Mouse (Mus musculus) hindbrain, embryonic 12.5 days (tissue): ENCODE measurements around the gene B2m. TPM values are rescaled to one million over a fixed set of nuclear protein-coding genes. Genes with fewer than 3 reads are reported as not detected.

ENCODE experiments used
- ATAC-seq: fragments of 200-750 bp; cut with Nextera tagmentation; 2 replicates; pipeline ENCODE4 v1.8.0; 2017; ENCODE audit warnings: moderate TSS enrichment; ENCODE audit not compliant: low FRiP score
- H3K27ac ChIP-seq: fragments of 300-500 bp; sonication (generic); 2 replicates; pipeline ENCODE4 v1.5.1; 2016; ENCODE audit warnings: mild to moderate bottlenecking
- H3K27me3 ChIP-seq: fragments of 300-500 bp; sonication (generic); 2 replicates; pipeline ENCODE4 v1.6.1; 2016; ENCODE audit warnings: mild to moderate bottlenecking
- H3K36me3 ChIP-seq: fragments of 300-500 bp; sonication (generic); 2 replicates; pipeline ENCODE4 v1.6.1; 2016; ENCODE audit warnings: mild to moderate bottlenecking
- H3K4me1 ChIP-seq: fragments of 300-500 bp; sonication (generic); 2 replicates; pipeline ENCODE4 v1.6.1; 2016
- H3K4me2 ChIP-seq: fragments of 300-500 bp; sonication (generic); replicated peaks from 2 replicates; pipeline ENCODE4 v1.6.1; 2016; ENCODE audit warnings: mild to moderate bottlenecking
- H3K4me3 ChIP-seq: fragments of 300-500 bp; sonication (generic); 2 replicates; pipeline ENCODE4 v1.5.1; 2016; ENCODE audit warnings: mild to moderate bottlenecking
- H3K9ac ChIP-seq: fragments of 300-500 bp; sonication (generic); 2 replicates; pipeline ENCODE4 v1.6.1; 2016; ENCODE audit warnings: mild to moderate bottlenecking, moderate library complexity
- H3K9me3 ChIP-seq: fragments of 300-500 bp; sonication (generic); replicated peaks from 2 replicates; pipeline ENCODE4 v1.6.1; 2016; ENCODE audit warnings: mild to moderate bottlenecking
- WGBS: fragments of 180-500 bp; shearing (Covaris S2); methylation state at CpG from one replicate; pipeline ENCODE4 v1.1.7; 2016; 5-methylcytosine and 5-hydroxymethylcytosine counted together
- polyA plus RNA-seq: library from polyadenylated mRNA; unstranded; fragments of >200 nt; fragmentation: Nextera tagmentation; extraction: Ambion mirVana; gene quantifications from 2 replicates; pipeline ENCODE4 v1.2.1, GENCODE M21; 2016

B2m gene
- polyA plus RNA-seq, 1 experiment from 2014 or later, result 143 TPM

DNA sequence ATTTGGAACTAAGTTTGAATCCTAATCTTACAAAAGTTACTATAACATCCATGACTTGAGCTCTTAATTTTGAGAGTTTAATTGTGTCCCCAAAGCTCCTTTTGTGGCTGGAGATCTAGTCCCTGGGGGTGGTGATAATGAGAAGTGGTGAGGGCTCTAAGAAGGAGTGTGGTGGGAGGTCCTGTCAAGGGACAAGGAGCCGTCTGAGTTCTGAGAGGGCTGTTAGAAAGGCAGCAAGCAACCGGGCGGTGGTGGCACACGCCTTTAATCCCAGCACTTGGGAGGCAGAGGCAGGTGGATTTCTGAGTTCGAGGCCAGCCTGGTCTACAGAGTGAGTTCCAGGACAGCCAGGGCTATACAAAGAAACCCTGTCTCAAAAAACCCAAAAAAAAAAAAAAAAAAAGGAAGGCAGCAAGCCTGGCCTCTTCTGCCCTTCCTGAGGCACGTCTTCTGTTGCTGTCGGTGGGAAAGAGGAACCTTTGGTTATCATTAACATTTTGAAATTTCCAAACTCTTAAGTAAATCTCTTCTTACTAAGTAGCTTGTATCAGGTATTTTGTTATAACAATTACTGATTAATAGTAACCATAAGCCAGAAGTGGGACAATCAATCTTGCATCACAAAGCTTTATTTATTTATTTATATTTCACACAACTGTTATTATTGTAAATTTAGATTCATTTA lies 6.3 kb downstream of the B2m start:
- H3K4me3 ChIP-seq, result no peak overlapping the region
- no peak overlapping the region for H3K4me2 ChIP-seq
- H3K27me3 ChIP-seq, result no peaks in the 10 kb centered on the region
- H3K36me3 ChIP-seq, result 0 out of 2 replicates have a peak, but pooled peaks cover 3% of the 10 kb centered on the region
- H3K4me1 ChIP-seq, result peaks cover 2% of the 10 kb centered on the region; the same call in 1 of the 2 replicates
- no peaks in the 10 kb centered on the region for H3K9me3 ChIP-seq
- ATAC-seq, result no peak
- no peak overlapping the region for H3K9ac ChIP-seq
- H3K27ac ChIP-seq, result no peak overlapping the region
- WGBS, result 87% methylated on average over 7 of the region's 7 CpGs

DNA sequence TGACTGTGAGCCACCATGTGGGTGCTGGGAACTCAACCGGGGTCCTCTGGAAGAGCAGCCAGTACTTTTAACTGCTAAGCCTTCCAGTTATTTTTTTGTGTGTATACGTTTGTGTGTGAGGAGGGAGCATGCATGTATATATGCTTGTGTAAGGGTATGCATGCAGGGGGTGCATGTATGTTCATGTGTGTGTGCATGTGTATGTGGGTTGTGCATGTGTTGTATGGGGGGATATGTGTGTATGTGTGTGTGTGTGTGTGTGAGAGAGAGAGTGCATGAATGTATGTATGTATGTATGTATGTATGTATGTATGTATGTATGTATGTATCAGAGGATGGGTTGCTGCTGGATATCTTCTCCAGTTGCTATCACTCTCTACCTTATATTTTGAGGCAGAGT lies 7.0 kb downstream of the B2m start:
- 85% methylated on average over 2 of the region's 2 CpGs for WGBS

DNA sequence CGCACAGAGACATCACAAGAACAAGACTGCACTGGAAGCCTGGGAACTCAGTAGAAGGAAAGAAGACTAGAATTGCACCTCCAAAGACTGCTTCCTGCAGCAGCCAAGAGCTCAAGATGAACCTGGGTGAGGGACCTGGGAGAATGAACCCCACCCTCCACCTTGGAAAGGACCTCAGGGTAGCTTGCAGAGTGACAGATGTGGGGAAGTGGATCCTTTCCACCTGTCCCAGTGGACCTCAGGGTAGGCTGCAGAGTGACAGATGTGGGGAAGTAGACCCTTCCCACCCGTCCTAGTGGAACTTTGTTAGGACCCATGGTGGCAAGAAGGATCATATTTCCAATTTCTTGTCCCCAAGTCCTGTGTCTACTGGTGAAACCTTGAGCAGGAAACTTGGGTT lies 7.8 kb downstream of the B2m start:
- H3K4me1 ChIP-seq, result no peaks in the 10 kb centered on the region
- no peak overlapping the region for H3K9ac ChIP-seq
- 83% methylated on average over 2 of the region's 2 CpGs for WGBS
- no peaks in the 10 kb centered on the region for H3K9me3 ChIP-seq
- 0 out of 2 replicates have a peak, but pooled peaks cover 3% of the 10 kb centered on the region for H3K36me3 ChIP-seq
- no peak overlapping the region for H3K27ac ChIP-seq
- H3K27me3 ChIP-seq, result no peaks in the 10 kb centered on the region
- no peak overlapping the region for H3K4me3 ChIP-seq
- H3K4me2 ChIP-seq, result no peak overlapping the region
- no peak for ATAC-seq

More for the DNA sequence above, 7.0 kb downstream of the B2m start:
- H3K27me3 ChIP-seq, result no peaks in the 10 kb centered on the region
- no peak for ATAC-seq
- H3K36me3 ChIP-seq, result 0 out of 2 replicates have a peak, but pooled peaks cover 3% of the 10 kb centered on the region
- no peak overlapping the region for H3K9ac ChIP-seq
- H3K4me3 ChIP-seq, result no peak overlapping the region
- no peak overlapping the region for H3K4me2 ChIP-seq
- H3K9me3 ChIP-seq, result no peaks in the 10 kb centered on the region
- no peak overlapping the region for H3K27ac ChIP-seq
- no peaks in the 10 kb centered on the region for H3K4me1 ChIP-seq

DNA sequence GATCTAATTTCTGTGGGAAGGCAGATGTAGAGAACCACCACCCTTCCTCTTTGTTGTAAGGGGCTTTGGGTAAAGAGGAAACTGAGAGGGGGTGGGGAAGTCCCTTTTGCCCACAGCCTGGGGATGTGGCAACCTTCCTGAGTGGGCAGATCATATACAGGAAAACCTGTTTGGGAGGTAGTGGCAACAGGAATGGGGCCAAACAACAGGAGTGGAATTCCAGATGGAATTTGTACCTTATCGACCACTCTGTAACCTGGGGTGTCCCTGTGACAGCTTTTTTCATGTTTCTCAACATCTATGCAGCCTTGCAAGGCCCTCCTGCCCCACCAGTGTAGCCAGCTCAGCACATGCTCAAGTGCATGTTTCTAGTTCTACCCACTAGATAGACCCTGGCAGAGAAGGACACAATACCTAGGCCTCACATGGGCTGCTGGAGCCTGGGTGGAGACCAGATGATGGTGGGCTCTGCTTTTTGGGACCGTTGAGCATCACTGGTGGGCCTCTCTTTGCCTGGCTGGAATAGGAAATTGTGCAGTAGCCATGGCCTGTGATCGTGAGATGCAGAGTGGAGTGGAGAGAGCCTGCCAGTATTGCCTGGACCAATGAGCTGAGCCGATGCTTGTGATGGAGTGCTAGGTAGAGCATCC lies 8.7 kb downstream of the B2m start:
- Histone ChIP-seq H3K4me3 (no peak overlapping the region), H3K4me2 (no peak overlapping the region), H3K9ac (no peak overlapping the region), H3K4me1 (no peaks in the 10 kb centered on the region), H3K36me3 (0 out of 2 replicates have a peak, but pooled peaks cover 3% of the 10 kb centered on the region), H3K27ac (no peak overlapping the region), H3K27me3 (no peaks in the 10 kb centered on the region), H3K9me3 (no peaks in the 10 kb centered on the region)
- ATAC-seq, result no peak
- 91% methylated on average over 4 of the region's 4 CpGs for WGBS

GRCm38 (mm10) chr2:122157561-122157960 lies 10.1 kb downstream of the B2m start:
- ATAC-seq, result no peak
- Histone ChIP-seq H3K4me2 (no peak overlapping the region), H3K9me3 (no peaks in the 10 kb centered on the region), H3K4me3 (no peak overlapping the region), H3K4me1 (no peaks in the 10 kb centered on the region), H3K9ac (no peak overlapping the region), H3K27me3 (no peaks in the 10 kb centered on the region), H3K36me3 (0 out of 2 replicates have a peak, but pooled peaks cover 3% of the 10 kb centered on the region), H3K27ac (no peak overlapping the region)

GRCm38 (mm10) chr2:122158362-122158802 lies 10.9 kb downstream of the B2m start:
- WGBS, result 70% methylated on average over 6 of the region's 6 CpGs
- H3K36me3 ChIP-seq, result 0 out of 2 replicates have a peak, but pooled peaks cover 3% of the 10 kb centered on the region
- H3K27ac ChIP-seq, result no peak overlapping the region
- no peaks in the 10 kb centered on the region for H3K9me3 ChIP-seq
- no peaks in the 10 kb centered on the region for H3K4me1 ChIP-seq
- no peak for ATAC-seq
- H3K4me2 ChIP-seq, result no peak overlapping the region
- no peaks in the 10 kb centered on the region for H3K27me3 ChIP-seq
- no peak overlapping the region for H3K4me3 ChIP-seq
- no peak overlapping the region for H3K9ac ChIP-seq

- Histone ChIP-seq H3K27ac (no peak overlapping the region), H3K4me2 (no peak overlapping the region), H3K36me3 (no peaks in the 10 kb centered on the region), H3K4me3 (no peak overlapping the region), H3K9ac (no peak overlapping the region), H3K4me1 (no peaks in the 10 kb centered on the region), H3K9me3 (no peaks in the 10 kb centered on the region), H3K27me3 (no peaks in the 10 kb centered on the region)
- ATAC-seq, result no peak
- 89% methylated on average over 6 of the region's 6 CpGs for WGBS
These were observed 12.2 kb downstream of the B2m start for GRCm38 (mm10) chr2:122159667-122160066.

DNA sequence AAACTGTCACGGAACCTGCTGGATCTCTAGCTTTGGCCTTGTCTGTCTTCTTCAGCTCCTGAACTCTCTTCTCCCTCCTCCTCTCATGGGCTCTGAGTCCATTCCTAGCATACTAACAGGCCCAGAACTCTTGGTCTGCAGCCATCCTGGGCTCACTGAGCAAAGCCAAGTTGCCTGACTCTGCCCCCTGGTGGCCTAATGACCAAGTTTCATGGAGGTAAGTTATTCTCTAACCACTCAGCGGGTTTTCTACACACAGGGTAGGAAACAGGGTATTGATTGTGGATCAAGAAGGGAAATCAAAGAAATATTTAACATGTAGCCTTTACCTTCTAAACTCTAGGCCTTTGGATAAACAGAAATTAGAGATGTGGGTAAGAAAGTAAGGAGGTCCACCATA lies 13.2 kb downstream of the B2m start, which contains the start of gene Trim69:
Gene Trim69 (plus strand): TSS at position 21 of the 400 bp plus-strand sequence.
- WGBS, result 49% methylated on average over 2 of the region's 2 CpGs
- no peak within 1 kb of the TSS for H3K4me3 ChIP-seq
- no peak within 1 kb of the TSS for H3K9ac ChIP-seq
- H3K27ac ChIP-seq, result no peak within 1 kb of the TSS
- no peak within 1 kb of the TSS for H3K4me2 ChIP-seq
- no peaks in the 10 kb centered on the region for H3K4me1 ChIP-seq
- H3K27me3 ChIP-seq, result no peaks in the 10 kb centered on the region
- no peaks in the 10 kb centered on the region for H3K9me3 ChIP-seq
- H3K36me3 ChIP-seq, result no peaks in the 10 kb centered on the region
- ATAC-seq, result no peak

DNA sequence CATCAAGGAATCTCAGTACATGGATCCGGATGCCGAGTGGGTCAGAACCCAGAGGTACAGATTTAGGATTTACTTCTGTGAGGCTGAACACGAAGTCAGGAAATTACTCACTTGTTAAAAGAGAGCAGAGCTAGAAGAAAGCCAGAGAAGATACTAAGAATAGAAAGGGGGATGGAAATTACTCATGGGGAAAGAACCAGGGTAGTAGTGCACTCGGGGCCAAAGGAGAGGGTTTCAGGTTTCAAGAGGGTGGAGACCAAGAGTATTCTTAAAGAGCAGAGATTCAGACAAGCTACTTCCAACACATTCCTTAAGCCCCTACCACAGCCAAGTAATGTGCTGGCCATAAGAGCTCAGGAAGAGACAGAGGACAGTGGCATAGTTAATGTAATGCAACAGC lies 14.1 kb downstream of the B2m start:
- no peak overlapping the region for H3K4me2 ChIP-seq
- H3K27me3 ChIP-seq, result no peaks in the 10 kb centered on the region
- no peaks in the 10 kb centered on the region for H3K9me3 ChIP-seq
- WGBS, result 33% methylated on average over 4 of the region's 4 CpGs
- no peak overlapping the region for H3K4me3 ChIP-seq
- H3K9ac ChIP-seq, result no peak overlapping the region
- ATAC-seq, result no peak
- H3K4me1 ChIP-seq, result no peaks in the 10 kb centered on the region
- no peak overlapping the region for H3K27ac ChIP-seq
- H3K36me3 ChIP-seq, result no peaks in the 10 kb centered on the region

GRCm38 (mm10) chr2:122162529-122162928 lies 15.0 kb downstream of the B2m start:
- no peak overlapping the region for H3K4me2 ChIP-seq
- H3K9me3 ChIP-seq, result no peaks in the 10 kb centered on the region
- 81% methylated on average over 2 of the region's 2 CpGs for WGBS
- no peaks in the 10 kb centered on the region for H3K27me3 ChIP-seq
- no peak overlapping the region for H3K9ac ChIP-seq
- H3K4me3 ChIP-seq, result no peak overlapping the region
- no peak overlapping the region for H3K27ac ChIP-seq
- ATAC-seq, result no peak
- H3K4me1 ChIP-seq, result no peaks in the 10 kb centered on the region
- no peaks in the 10 kb centered on the region for H3K36me3 ChIP-seq

DNA sequence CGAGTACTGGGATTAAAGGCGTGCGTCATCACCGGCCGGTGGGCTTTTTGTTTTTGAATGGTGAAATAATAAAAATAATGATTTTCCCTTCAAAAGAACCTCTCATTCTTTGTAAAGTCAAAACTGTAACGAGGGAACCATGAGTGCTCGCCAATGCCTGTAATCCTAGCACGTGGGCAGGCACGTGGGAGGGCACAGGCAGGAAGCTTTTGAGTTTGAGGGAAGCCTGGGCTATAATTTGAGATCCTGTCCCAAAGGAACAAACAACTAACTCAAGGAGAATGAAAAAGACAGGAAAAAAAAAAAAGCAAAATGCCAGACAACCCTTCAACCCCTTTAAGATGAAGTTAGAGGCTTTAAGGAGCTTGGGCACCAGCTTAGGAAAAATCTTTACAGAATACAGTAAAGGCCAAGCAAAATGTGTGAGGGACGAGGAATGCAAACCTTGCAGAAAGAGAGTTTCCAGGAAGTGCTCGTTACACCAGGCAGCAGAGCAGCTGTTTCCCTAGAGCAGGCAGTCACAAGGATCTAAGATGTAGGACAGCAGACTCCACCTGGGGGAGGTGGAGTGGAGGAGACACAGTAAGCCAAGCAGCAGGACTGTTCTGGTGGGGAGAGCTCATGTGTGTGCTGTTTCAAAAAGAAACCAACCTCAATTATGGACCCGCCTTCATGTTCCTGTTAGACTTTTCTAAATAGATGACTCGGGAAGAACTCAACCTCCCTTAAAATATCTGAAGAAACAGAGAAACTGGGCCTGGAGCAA lies 16.1 kb downstream of the B2m start:
- no peaks in the 10 kb centered on the region for H3K27me3 ChIP-seq
- H3K9me3 ChIP-seq, result no peaks in the 10 kb centered on the region
- H3K4me3 ChIP-seq, result no peak overlapping the region
- no peak overlapping the region for H3K9ac ChIP-seq
- H3K4me1 ChIP-seq, result no peaks in the 10 kb centered on the region
- WGBS, result 82% methylated on average over 13 of the region's 13 CpGs
- ATAC-seq, result no peak
- no peak overlapping the region for H3K27ac ChIP-seq
- H3K36me3 ChIP-seq, result no peaks in the 10 kb centered on the region
- no peak overlapping the region for H3K4me2 ChIP-seq

GRCm38 (mm10) chr2:122164293-122164692 lies 16.8 kb downstream of the B2m start:
- no peak for ATAC-seq
- H3K4me1 ChIP-seq, result no peaks in the 10 kb centered on the region
- H3K4me2 ChIP-seq, result no peak overlapping the region
- no peaks in the 10 kb centered on the region for H3K36me3 ChIP-seq
- no peak overlapping the region for H3K4me3 ChIP-seq
- H3K27ac ChIP-seq, result no peak overlapping the region
- H3K27me3 ChIP-seq, result no peaks in the 10 kb centered on the region
- WGBS, result 88% methylated on average over 11 of the region's 11 CpGs
- no peaks in the 10 kb centered on the region for H3K9me3 ChIP-seq
- H3K9ac ChIP-seq, result no peak overlapping the region
